Mouse (Mus musculus) ES-E14 (cell line): Measurements from ENCODE around the gene Ubtd1. TPM values are rescaled to one million over a fixed set of nuclear protein-coding genes. Genes with fewer than 3 reads are reported as not detected.

Experiments used
- DNase-seq: peaks from one replicate; pipeline ENCODE4 v3.0.0-alpha.2; 2013; ENCODE audit warnings: low read depth, low spot score
- H3K27ac ChIP-seq: 2 replicates; pipeline ENCODE4 v1.5.1; 2012; ENCODE audit warnings: low read depth, mild to moderate bottlenecking, low read length, moderate library complexity, mixed read lengths; ENCODE audit not compliant: poor library complexity, insufficient read depth, severe bottlenecking
- H3K36me3 ChIP-seq: 2 replicates; pipeline ENCODE4 v1.6.1; 2012; ENCODE audit warnings: mild to moderate bottlenecking, low read length, moderate library complexity, mixed read lengths; ENCODE audit not compliant: control insufficient read depth, poor library complexity, insufficient read depth, severe bottlenecking
- H3K4me1 ChIP-seq, 2 experiments: fragments of 150-350 bp in 1 of 2; sonication (generic) in 1 of 2; 2 replicates each; pipeline ENCODE4 v1.6.1; 2012; ENCODE audit warnings: low read length in 2 of 2, mild to moderate bottlenecking in 1 of 2, mixed read lengths in 1 of 2; ENCODE audit not compliant: control insufficient read depth in 2 of 2, insufficient read depth in 2 of 2, poor library complexity in 1 of 2
- H3K4me3 ChIP-seq, 2 experiments: fragments of 150-350 bp in 1 of 2; sonication (generic) in 1 of 2; 2 replicates each; pipeline ENCODE4 v1.5.1; 2012; ENCODE audit warnings: low read length in 2 of 2, low read depth in 1 of 2, mild to moderate bottlenecking in 1 of 2, mixed read lengths in 1 of 2; ENCODE audit not compliant: insufficient read depth in 1 of 2, poor library complexity in 1 of 2, severe bottlenecking in 1 of 2
- H3K9ac ChIP-seq: 2 replicates; pipeline ENCODE4 v1.6.1; 2012; ENCODE audit warnings: low read depth, mild to moderate bottlenecking, low read length, mixed read lengths; ENCODE audit not compliant: poor library complexity, insufficient read depth, severe bottlenecking
- H3K9me3 ChIP-seq: fragments of 150-350 bp; sonication (generic); 2 replicates; pipeline ENCODE4 v1.6.1; 2012; ENCODE audit warnings: low read depth, mild to moderate bottlenecking, low read length; ENCODE audit not compliant: control insufficient read depth, insufficient read depth
- CHD2 ChIP-seq: IDR thresholded peaks from 2 replicates; pipeline ENCODE4 v1.6.1; 2014; ENCODE audit warnings: mild to moderate bottlenecking, low read depth, low read length, inconsistent platforms
- HCFC1 ChIP-seq: IDR thresholded peaks from 2 replicates; pipeline ENCODE4 v1.6.1; 2012; ENCODE audit warnings: low read length, inconsistent platforms, borderline replicate concordance; ENCODE audit not compliant: insufficient read depth
- MAFK ChIP-seq: IDR thresholded peaks from 2 replicates; pipeline ENCODE4 v1.6.1; 2014; ENCODE audit warnings: mild to moderate bottlenecking, low read depth, low read length, inconsistent platforms; ENCODE audit not compliant: insufficient read depth
- ZC3H11A ChIP-seq: IDR thresholded peaks from 2 replicates; pipeline ENCODE4 v1.6.1; 2012; ENCODE audit warnings: low read depth, mild to moderate bottlenecking, inconsistent platforms, low read length, borderline replicate concordance
- ZNF384 ChIP-seq: IDR thresholded peaks from 2 replicates; pipeline ENCODE4 v1.6.1; 2012; ENCODE audit warnings: low read depth, low read length, inconsistent platforms
- in situ Hi-C, 2 experiments: fragments of 600-800 bp; cut with MboI; formaldehyde crosslinking; loops; one replicate each; pipeline ENCODE4 v1.15.1; 2025; ENCODE audit warnings: low sequenced_read_pairs in 2 of 2, inconsistent platforms in 1 of 2; ENCODE audit not compliant: unreplicated experiment in 2 of 2
- total RNA-seq: library from RNA; depleted of rRNA; stranded (reverse); fragments of 300-350 nt; gene quantifications from 2 replicates; pipeline ENCODE4 v1.2.3, GENCODE M21; 2012

Ubtd1 gene
- total RNA-seq, 1 experiment, result 18.2 TPM

DNA sequence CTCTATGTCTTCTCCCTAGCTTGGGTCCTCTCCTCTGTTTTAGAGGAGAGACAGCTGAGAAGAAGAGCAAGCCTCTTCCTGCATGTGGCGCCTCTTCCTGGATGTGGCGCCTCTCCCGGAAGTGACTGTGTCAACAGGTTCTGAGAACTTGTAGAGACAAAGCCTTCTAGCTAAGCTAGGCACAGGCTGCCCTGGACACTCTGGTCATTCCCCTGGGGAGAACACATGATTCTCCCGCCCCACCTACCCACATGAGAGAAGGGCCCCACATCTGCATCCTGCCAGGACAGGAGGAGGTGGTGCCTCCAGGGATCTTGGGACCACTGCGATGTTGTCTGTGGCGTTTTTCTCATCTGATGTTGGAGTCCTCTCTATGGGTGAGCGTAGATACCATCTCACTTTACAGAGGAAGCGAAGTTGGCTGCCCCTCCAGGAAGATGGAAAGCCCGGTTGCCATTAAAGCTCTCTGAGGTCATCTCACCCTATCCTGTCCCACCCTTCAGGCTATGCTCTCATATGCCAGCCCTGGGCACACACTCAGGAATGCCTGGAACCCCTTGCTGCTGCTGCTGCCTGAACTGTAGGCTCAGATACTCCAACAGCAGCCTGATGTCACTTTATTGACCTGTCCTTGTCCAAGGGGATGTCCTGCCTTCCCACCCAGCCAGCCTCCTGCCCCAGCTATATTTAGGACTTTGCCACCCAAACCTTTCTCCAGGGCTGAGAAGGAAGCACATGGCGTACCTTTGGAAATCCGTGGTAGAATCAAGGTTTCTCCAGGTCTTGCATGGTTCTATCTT is 87.1 kb downstream of the Ubtd1 start:
- TF ChIP-seq ZNF384 (no peak), ZC3H11A (no peak)
- Histone ChIP-seq H3K9ac (no peak overlapping the region), H3K4me3 (no peak overlapping the region), H3K36me3 (no peaks in the 10 kb centered on the region), H3K9me3 (no peaks in the 10 kb centered on the region), H3K27ac (no peak overlapping the region), H3K4me1 (peaks cover 0 to 8% of the 10 kb centered on the region in 2 experiments; a peak in 1 of 4 replicates)
- no peak for DNase-seq
- in situ Hi-C loops, result no loop called here

GRCm38 (mm10) chr19:42069241-42069525 is 87.6 kb downstream of the Ubtd1 start:
- Histone ChIP-seq H3K9ac (no peak overlapping the region), H3K9me3 (no peaks in the 10 kb centered on the region), H3K4me1 (peaks cover 0 to 8% of the 10 kb centered on the region in 2 experiments; a peak in 1 of 4 replicates), H3K36me3 (no peaks in the 10 kb centered on the region), H3K4me3 (no peak overlapping the region), H3K27ac (no peak overlapping the region)
- in situ Hi-C loops, result no loop called here
- TF ChIP-seq ZNF384 (no peak), HCFC1 (no peak), ZC3H11A (no peak), CHD2 (no peak), MAFK (no peak)
- DNase-seq, result no peak

- DNase-seq, result no peak
- no peak overlapping the region for H3K4me3 ChIP-seq
- no peak overlapping the region for H3K27ac ChIP-seq
- in situ Hi-C loops, result no loop called here
- H3K9me3 ChIP-seq, result no peaks in the 10 kb centered on the region
- H3K4me1 ChIP-seq, result peaks cover 0 to 8% of the 10 kb centered on the region in 2 experiments; a peak in 1 of 4 replicates
- no peaks in the 10 kb centered on the region for H3K36me3 ChIP-seq
- H3K9ac ChIP-seq, result no peak overlapping the region
- no peak for TF ChIP-seq ZC3H11A
- no peak for TF ChIP-seq MAFK
- TF ChIP-seq CHD2, result no peak
Observed at GRCm38 (mm10) chr19:42071221-42071620, 89.7 kb downstream of the Ubtd1 start.

- in situ Hi-C loops, result no loop called here
- Histone ChIP-seq H3K27ac (no peak overlapping the region), H3K9me3 (no peaks in the 10 kb centered on the region), H3K4me1 (peaks cover 0 to 8% of the 10 kb centered on the region in 2 experiments; a peak in 1 of 4 replicates), H3K36me3 (no peaks in the 10 kb centered on the region), H3K4me3 (no peak overlapping the region), H3K9ac (no peak overlapping the region)
- DNase-seq, result no peak
- TF ChIP-seq HCFC1, result no peak
- no peak for TF ChIP-seq ZC3H11A
- TF ChIP-seq ZNF384, result no peak
- no peak for TF ChIP-seq MAFK
- TF ChIP-seq CHD2, result no peak
Observed at GRCm38 (mm10) chr19:42071886-42072608, 90.5 kb downstream of the Ubtd1 start.
